Mouse (Mus musculus): ENCODE results near the gene Tmem11.

- TF ChIP-seq CTCF (IDR thresholded peaks at IDR 0.05; ENCODE audit: extremely low read depth, insufficient read length, insufficient replicate concordance, low read depth, low read length) (no peak), POLR2A (IDR thresholded peaks at IDR 0.05; ENCODE audit: low read depth, low read length) (no peak)
Observed at GRCm38 (mm10) chr11:60890744-60891143, 11.7 kb upstream of the Tmem11 start.
